In the genomic region with DNA sequence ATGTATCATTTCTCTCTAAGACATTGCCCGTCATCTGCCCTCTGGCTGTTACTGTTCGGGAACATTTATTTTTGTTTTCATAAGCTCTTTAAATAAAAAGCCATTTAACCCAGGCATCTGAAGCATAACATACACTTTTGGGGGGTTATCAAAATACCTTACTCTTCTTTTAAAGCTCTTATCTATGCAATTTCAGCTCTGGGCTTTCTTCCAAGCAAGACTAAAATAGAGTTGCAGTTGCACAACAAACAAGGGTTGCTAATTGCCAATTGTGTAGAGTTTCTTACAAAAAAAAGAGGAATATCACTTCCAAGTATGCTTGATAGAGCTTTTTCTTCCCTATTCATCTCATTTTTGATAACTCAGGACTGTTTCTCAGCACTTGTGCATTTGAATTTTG, we compare ENCODE assay signal across 18 mouse cellular contexts.
A peak's percentile ranks its signal among the peaks of the same experiment; 100 is the strongest.
DNase-seq lines count a peak whose midpoint lies in the region; TF ChIP-seq lines count a peak whose summit lies in the region.
"Had no signal": no experiment of that assay in that cellular context is flagged by ENCODE, and none has a peak within 500 bp of the region (broad histone marks: within the 10 kb centered on the region; RNA-seq: fewer than 3 reads in every experiment).

No protein-coding gene starts in this region.

- TF ChIP-seq EP300 in MEL (IDR thresholded peaks at IDR 0.05; ENCODE audit: low read depth in 1 of 2, low read length in 2 of 2), result peak; percentile 84 to 94

- H3K79me2 ChIP-seq in MEL (ENCODE audit: control insufficient read depth, insufficient read depth, low read length, poor library complexity), result no peaks in the 10 kb centered on the region

- no peaks in the 10 kb centered on the region for H3K9me3 ChIP-seq in MEL (replicated peaks; ENCODE audit: insufficient read depth, low read length)
- H3K9me3 ChIP-seq: embryonic facial prominence, embryonic 10.5 days; forebrain, embryonic 15.5 days; G1E; heart, embryonic 10.5 days; hindbrain, embryonic 15.5 days had no signal

- H3K4me1 ChIP-seq in MEL (ENCODE audit: control insufficient read depth in 1 of 2, insufficient read depth in 2 of 2, low read length in 2 of 2), result peaks cover 0 to 5% of the 10 kb centered on the region in 2 experiments; a peak in 2 of 4 replicates
- H3K4me1 ChIP-seq: embryonic facial prominence, embryonic 10.5 days; forebrain, embryonic 15.5 days; heart, embryonic 10.5 days; hindbrain, embryonic 15.5 days had no signal

- no peak overlapping the region for H3K27ac ChIP-seq in MEL (ENCODE audit: control insufficient read depth, low read depth, low read length)
- H3K27ac ChIP-seq: embryonic facial prominence, embryonic 10.5 days; forebrain, embryonic 15.5 days; heart, embryonic 10.5 days; hindbrain, embryonic 15.5 days had no signal

- no peak; the same call in 1 of the 2 replicates for TF ChIP-seq RAD21 in MEL (IDR thresholded peaks at IDR 0.05; ENCODE audit: low read depth, low read length)

- H3K36me3 ChIP-seq in MEL (ENCODE audit: control insufficient read depth in 1 of 2, insufficient read depth in 2 of 2, low read length in 2 of 2), result peaks cover 0 to 8% of the 10 kb centered on the region in 2 experiments; a peak in 2 of 4 replicates
- H3K36me3 ChIP-seq: embryonic facial prominence, embryonic 10.5 days; forebrain, embryonic 15.5 days; G1E; heart, embryonic 10.5 days; hindbrain, embryonic 15.5 days had no signal

- intact Hi-C loops in heart, postnatal 36 days (cut with DNase I), result no loop called here

- TF ChIP-seq POLR2A in MEL (IDR thresholded peaks at IDR 0.05; ENCODE audit: control insufficient read depth in 1 of 2, insufficient read depth in 1 of 2, low read depth in 1 of 2, low read length in 2 of 2, poor library complexity in 1 of 2), result no peak
- no peak for TF ChIP-seq POLR2A in brain, embryonic 14.5 days (IDR thresholded peaks at IDR 0.05; ENCODE audit: borderline replicate concordance, extremely low read depth, insufficient read depth, insufficient read length, poor library complexity, severe bottlenecking)

- no peak overlapping the region for H3K9ac ChIP-seq in MEL (ENCODE audit: control insufficient read depth, low read depth, low read length, poor library complexity, severe bottlenecking)
- H3K9ac ChIP-seq: forebrain, embryonic 15.5 days; hindbrain, embryonic 15.5 days had no signal

- no peak for TF ChIP-seq CTCF in MEL (IDR thresholded peaks at IDR 0.05 in 2 of 3, conservative IDR thresholded peaks at IDR 0.05 in 1 of 3; ENCODE audit: control insufficient read depth in 1 of 3, insufficient read depth in 1 of 3, low read depth in 2 of 3, low read length in 3 of 3, poor library complexity in 1 of 3, severe bottlenecking in 1 of 3)
- TF ChIP-seq CTCF in brain, embryonic 14.5 days (IDR thresholded peaks at IDR 0.05; ENCODE audit: borderline replicate concordance, extremely low read depth, insufficient read depth, insufficient read length), result no peak

- peak; percentile 3 to 9 for DNase-seq in heart, adult 18-20 months
- no peak for DNase-seq in heart, postnatal 36 days
- DNase-seq in layer of hippocampus, adult 9-10 months (ENCODE audit: low spot score), result peak; percentile 12
- no peak for DNase-seq in layer of hippocampus, adult 11-12 months (ENCODE audit: low spot score)
- peak; percentile 86 for DNase-seq in MEL (ENCODE audit: low read depth, low spot score)
- peak; percentile 17 for DNase-seq in brain, embryonic 14.5 days (ENCODE audit: low read depth)
- DNase-seq in right cerebral cortex, adult 18-20 months, result no peak
- DNase-seq: adrenal gland, postnatal 10 days; B cell, adult 2 months; cerebellum, adult 2 months; cerebellum, postnatal 10 days; gastrocnemius, postnatal 36 days; heart, adult 11 months had no signal

- H3K4me3 ChIP-seq in MEL (ENCODE audit: control insufficient read depth in 1 of 2, insufficient read depth in 1 of 2, low read depth in 2 of 2, low read length in 2 of 2), result no peak overlapping the region
- H3K4me3 ChIP-seq: embryonic facial prominence, embryonic 10.5 days; forebrain, embryonic 15.5 days; heart, embryonic 10.5 days; hindbrain, embryonic 15.5 days had no signal

- H3K27me3 ChIP-seq in MEL (ENCODE audit: control insufficient read depth in 1 of 2, insufficient read depth in 2 of 2, low read length in 2 of 2), result no peaks in the 10 kb centered on the region
- H3K27me3 ChIP-seq: forebrain, embryonic 15.5 days; hindbrain, embryonic 15.5 days had no signal

TF ChIP-seq in MEL, 35 proteins besides CTCF, POLR2A, EP300 and RAD21:
- TF ChIP-seq MXI1 (IDR thresholded peaks at IDR 0.05; ENCODE audit: low read depth, low read length) (no peak), MAFK (IDR thresholded peaks at IDR 0.05; ENCODE audit: borderline replicate concordance, low read depth, low read length) (peak; percentile 41; the same call in 1 of the 2 replicates), MEF2A (IDR thresholded peaks at IDR 0.05; ENCODE audit: extremely low read depth, insufficient replicate concordance, low read depth, low read length, poor library complexity, severe bottlenecking) (peak; percentile 98), POLR2AphosphoS2 (IDR thresholded peaks at IDR 0.05; ENCODE audit: low read length) (no peak), GABPA (IDR thresholded peaks at IDR 0.05; ENCODE audit: low read depth, low read length) (0 out of 2 replicates have a peak, but pooled peaks have one; percentile 15), TAL1 (IDR thresholded peaks at IDR 0.05; ENCODE audit: low read length) (0 out of 2 replicates have a peak, but pooled peaks have one; percentile 8), POLR2AphosphoS5 (IDR thresholded peaks at IDR 0.05; ENCODE audit: borderline replicate concordance, low read depth, low read length) (no peak), CHD2 (IDR thresholded peaks at IDR 0.05; ENCODE audit: low read length) (no peak), USF1 (IDR thresholded peaks at IDR 0.05; ENCODE audit: low read depth, low read length) (no peak), NELFE (IDR thresholded peaks at IDR 0.05; ENCODE audit: low read depth, low read length) (no peak), USF2 (IDR thresholded peaks at IDR 0.05; ENCODE audit: borderline replicate concordance in 1 of 2, insufficient read depth in 1 of 2, low read depth in 1 of 2, low read length in 2 of 2) (no peak), UBTF (IDR thresholded peaks at IDR 0.05; ENCODE audit: borderline replicate concordance, insufficient read depth, low read depth, low read length) (no peak), JUND (IDR thresholded peaks at IDR 0.05; ENCODE audit: low read depth, low read length) (no peak), BHLHE40 (IDR thresholded peaks at IDR 0.05; ENCODE audit: borderline replicate concordance, low read depth, low read length) (no peak), TBP (IDR thresholded peaks at IDR 0.05; ENCODE audit: low read depth, low read length) (no peak), TCF12 (IDR thresholded peaks at IDR 0.05; ENCODE audit: low read depth, low read length) (peak; percentile 75), CHD1 (IDR thresholded peaks at IDR 0.05; ENCODE audit: low read depth, low read length) (no peak), MYB (IDR thresholded peaks at IDR 0.05; ENCODE audit: low read depth, low read length) (no peak), MAX (IDR thresholded peaks at IDR 0.05; ENCODE audit: low read length) (no peak), MYC (IDR thresholded peaks at IDR 0.05; ENCODE audit: low read depth, low read length) (peak; percentile 40; the same call in 1 of the 2 replicates), GATA1 (IDR thresholded peaks at IDR 0.05; ENCODE audit: low read depth, low read length) (peak; percentile 92), KAT2A (conservative IDR thresholded peaks at IDR 0.05; ENCODE audit: low read depth, low read length) (no peak), SMC3 (IDR thresholded peaks at IDR 0.05; ENCODE audit: low read depth, low read length) (0 out of 2 replicates have a peak, but pooled peaks have one; percentile 20), ZC3H11A (IDR thresholded peaks at IDR 0.05; ENCODE audit: low read depth, low read length) (no peak), MAZ (IDR thresholded peaks at IDR 0.05; ENCODE audit: low read depth, low read length) (no peak), ZNF384 (IDR thresholded peaks at IDR 0.05; ENCODE audit: low read depth, low read length) (peak; percentile 89), RCOR1 (IDR thresholded peaks at IDR 0.05; ENCODE audit: low read depth, low read length) (peak; percentile 86), ZMIZ1 (IDR thresholded peaks at IDR 0.05; ENCODE audit: low read depth, low read length) (no peak), ETS1 (IDR thresholded peaks at IDR 0.05; ENCODE audit: low read depth, low read length) (peak; percentile 89), SIN3A (IDR thresholded peaks at IDR 0.05; ENCODE audit: low read length) (peak; percentile 80), ZKSCAN1 (IDR thresholded peaks at IDR 0.05; ENCODE audit: low read depth, low read length) (no peak; the same call in 1 of the 2 replicates), HCFC1 (IDR thresholded peaks at IDR 0.05; ENCODE audit: low read depth, low read length) (no peak)

Comparison
In these comparisons a context has a peak if more than half of its experiments do, and no peak if none do; other contexts are left out.
1. DNase-seq: peak in heart, adult 18-20 months (2 of 2), layer of hippocampus, adult 9-10 months (single experiment), MEL (single experiment) and brain, embryonic 14.5 days (single experiment); none in heart, postnatal 36 days (0 of 2), layer of hippocampus, adult 11-12 months (single experiment) and right cerebral cortex, adult 18-20 months (single experiment).